Mouse (Mus musculus): ENCODE data around the gene Ltbp3.

Gene Ltbp3

DNA sequence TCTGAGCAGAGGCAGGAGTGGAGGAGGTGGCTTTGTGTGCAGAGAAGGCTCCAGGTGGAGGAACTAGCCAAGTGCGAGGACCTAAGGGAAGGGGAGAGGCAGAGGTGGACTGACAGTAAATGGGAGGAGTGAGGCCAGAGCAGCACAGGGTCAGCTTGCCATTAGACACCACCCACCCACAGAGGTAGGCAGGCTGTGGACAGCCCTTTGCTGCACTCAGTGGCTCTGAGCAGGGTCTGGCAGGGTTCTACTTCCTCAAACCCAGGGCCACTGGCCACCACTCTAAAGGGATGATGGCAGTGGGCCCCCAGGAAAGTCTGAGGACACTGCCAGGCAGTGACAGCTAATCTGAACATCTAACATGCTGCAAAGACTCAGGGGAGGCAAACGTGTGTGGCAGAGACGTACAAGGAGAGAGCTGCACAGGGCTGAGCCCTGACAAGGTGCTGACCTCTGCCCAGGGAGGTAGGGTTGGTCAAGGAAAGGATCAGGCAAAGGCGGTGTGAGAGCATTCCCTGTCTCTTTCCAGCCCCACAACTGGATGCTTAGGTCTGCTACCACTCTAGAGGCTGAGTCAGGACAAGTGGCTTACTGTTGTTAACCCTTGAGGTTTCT, 16.7 kb upstream of the Ltbp3 start:
- no peak for DNase-seq (ENCODE audit: low spot score in 2 of 2)

DNA sequence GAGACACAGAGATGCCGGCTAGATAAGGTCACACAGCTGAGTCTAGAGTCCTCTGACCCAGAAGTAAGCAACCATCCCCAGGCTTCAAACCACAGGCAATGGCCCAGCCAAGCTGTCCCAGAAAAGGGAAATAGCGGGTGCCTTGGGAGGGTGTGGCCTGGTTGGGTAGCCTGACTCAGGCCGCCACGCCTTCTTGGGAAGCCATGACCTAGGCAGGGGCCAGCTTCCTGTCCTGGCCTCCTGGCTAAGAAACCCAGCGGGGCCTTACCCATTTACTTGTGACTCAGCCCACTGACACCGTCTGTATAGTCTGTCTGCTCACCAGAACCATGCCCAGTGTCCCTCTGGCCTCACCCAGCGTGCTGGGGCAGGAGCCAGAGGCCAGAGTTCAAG, 16.2 kb upstream of the Ltbp3 start:
- DNase-seq (ENCODE audit: low spot score in 2 of 2) = peak; percentile 68 to 72

DNA sequence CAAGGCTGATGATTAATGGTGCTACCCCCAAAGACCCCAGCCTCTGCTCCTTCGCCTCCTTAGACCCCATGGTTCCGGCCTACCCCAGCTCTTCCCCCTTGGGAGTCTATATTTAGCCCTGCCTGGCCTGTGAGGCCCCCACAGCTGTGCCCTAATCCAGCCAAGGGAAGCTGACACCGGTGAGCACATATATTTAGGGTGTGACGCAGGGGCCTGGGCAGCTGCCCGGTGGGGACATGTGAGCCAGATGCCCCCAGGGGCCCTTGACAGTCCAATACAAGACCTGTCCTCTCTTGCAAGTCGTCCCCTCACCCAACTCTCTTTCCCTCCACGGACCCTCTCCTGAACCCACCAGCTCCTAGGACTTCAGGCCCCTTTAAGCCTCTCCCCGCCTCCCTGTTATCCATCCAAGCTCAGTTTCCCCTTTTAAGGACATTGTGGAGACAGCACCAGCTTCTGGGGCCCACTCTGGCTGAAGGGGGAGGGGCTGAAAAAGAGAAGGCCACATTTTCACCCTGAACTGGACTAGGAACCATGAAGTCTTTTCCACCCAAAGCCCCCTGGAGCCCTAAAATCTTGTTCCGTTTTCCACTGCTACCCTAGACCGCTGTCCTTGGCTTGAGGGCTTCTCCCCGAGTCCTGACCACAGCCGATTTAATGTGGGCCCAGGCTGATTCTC, 15.5 kb upstream of the Ltbp3 start:
- DNase-seq (ENCODE audit: low spot score in 2 of 2) = no peak

DNA sequence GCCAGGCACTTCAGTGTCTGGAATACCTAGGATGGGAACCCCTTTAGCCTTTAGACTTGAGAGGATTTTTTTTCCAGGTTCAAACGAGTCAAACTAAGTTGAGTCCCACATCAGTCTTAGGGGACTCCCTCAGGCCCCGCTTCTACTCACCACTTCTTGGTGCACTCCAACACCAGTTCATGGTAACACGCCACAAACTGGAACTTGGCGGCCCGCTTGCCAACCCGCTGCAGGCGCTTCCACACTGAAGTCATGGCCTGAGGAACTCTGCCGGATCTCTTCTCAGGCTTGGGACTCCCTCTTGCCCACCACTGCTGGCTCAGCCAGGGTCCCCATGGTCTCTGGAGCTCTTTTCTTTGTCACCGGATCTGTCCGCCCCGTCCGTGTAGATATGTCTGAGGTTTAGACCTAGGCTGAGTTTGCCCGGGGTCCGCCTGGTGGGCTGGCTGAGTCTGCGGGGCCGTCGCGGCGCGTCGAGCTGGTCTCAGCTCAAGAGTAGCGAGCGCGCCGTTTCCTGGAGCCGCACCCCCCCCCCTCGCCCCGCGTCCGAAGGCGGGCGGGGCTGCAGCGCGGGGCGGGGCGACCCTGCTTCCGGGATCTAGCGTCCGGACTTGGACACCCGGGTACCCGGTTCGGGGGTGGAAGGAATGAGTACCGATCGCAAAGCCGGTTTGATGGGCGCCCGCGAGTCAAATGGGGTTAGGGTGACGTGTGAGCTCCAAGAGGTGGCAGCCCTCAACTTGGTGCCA, 14.8 kb upstream of the Ltbp3 start, which contains the start of gene Ehbp1l1:
Ehbp1l1 (minus strand) TSS at position 551 of the 749 bp plus-strand sequence.
- peak; percentile 73 to 76 for DNase-seq (ENCODE audit: low spot score in 2 of 2)

DNA sequence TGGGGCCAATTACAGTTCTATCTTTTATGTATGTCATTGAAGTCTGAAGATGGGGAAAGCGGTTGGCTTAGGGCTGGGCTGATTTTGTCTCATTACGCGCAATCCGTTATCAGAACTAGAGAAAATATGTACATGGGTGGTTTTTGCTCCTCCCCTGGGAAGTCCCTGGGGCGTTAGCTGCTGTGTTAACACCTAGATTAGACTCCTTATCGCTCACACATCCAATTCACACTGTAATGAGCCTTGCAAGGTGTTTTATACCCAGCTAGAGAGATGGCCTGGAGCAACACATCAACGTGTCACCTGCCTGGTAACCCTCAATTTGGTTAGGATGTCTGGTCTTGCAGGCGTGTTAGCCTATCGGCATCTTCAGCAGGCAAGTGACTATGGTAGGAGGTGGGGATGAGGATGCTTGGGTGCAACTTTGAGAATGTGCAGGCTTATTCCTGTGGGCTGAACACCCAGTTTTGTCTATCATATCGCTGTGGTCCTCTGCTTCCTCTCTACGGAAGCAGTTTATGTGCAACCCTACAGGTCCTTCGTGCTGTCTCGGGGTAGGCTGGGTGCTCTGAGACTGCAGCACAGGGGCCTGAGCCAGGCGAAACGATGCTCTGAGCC, 13.6 kb upstream of the Ltbp3 start:
- no peak for DNase-seq (ENCODE audit: low spot score in 2 of 2)

DNA sequence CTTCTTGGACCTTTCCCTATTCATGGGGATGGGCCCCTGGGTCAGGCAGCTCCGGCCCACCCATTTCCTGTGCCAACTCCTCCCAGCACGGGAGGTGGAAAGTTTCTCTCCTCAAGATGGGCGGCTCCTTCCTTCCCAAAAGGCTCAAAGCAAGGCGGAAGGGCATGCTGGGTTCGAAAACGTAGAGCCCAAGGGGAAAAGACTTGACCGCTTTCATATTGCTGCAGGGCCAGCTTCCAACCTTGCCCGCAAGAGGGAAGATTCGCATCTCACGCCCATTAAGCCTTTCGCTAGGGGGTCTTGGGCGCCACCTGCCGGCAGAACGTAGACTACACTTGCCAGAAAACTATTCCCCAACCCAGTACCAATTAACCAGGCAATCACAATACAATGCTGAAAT, 13.0 kb upstream of the Ltbp3 start:
- peak; percentile 89 to 95 for DNase-seq (ENCODE audit: low spot score in 2 of 2)

DNA sequence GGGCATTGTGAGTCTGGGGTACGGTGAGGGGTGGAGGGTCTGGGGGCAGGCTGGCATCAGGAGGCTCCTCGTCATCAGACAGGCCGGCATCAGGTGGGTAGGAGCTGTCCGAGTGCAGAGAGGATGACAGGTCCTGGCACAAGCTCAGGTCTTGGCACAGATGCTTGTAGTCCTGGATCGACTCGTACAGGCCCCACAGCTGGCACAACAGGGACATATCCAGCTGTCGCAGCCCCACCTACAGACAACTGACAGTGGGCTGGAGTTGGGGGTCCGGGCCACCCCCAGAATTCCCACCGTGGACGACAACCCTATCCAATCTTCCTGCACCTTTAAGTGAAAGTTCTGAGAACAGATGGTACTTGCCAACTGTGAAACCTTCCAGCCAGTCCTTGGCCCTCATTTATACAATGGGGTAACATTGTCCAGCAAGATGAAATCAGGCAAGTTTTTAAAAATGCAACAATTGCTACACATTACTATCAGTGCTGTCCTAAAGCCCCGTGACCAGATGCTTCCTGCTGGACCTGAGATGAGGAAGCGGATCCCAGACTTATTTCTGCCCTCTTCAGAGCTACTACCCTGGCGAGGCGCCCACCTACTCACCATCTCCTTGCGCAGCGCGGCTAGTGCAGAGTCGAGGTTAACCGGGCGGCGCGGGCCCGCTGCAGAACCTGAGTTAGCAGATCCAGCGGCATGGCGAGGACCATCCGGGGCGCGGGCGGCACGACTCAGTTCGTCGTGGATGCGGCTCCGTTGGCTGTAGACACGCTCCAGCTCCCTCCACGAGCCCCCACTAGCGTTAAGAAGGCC, 11.9 kb upstream of the Ltbp3 start:
- DNase-seq (ENCODE audit: low spot score in 2 of 2) = no peak

DNA sequence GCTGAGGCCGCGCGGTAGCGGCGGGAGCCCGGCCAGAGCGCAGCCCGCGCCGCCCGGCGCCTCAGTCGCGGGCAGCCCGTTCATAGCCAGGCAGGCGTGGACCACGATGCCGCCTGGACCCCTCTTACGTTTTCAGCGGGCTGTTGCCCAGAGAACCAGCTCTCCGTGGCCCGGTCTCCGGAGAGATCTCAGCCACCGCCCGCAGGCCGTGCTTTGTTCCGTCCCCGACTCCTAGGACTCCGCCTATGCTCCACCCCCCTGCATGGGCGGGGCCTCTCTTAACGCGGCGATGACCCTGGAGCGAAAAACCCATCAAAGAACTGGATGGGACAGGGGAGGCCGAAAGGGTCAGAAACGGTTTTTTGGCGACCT, 11.3 kb upstream of the Ltbp3 start, which contains the start of gene Fam89b:
Fam89b (minus strand) TSS at position 210 of the 372 bp plus-strand sequence.
- peak; percentile 82 to 87 for DNase-seq (ENCODE audit: low spot score in 2 of 2)

DNA sequence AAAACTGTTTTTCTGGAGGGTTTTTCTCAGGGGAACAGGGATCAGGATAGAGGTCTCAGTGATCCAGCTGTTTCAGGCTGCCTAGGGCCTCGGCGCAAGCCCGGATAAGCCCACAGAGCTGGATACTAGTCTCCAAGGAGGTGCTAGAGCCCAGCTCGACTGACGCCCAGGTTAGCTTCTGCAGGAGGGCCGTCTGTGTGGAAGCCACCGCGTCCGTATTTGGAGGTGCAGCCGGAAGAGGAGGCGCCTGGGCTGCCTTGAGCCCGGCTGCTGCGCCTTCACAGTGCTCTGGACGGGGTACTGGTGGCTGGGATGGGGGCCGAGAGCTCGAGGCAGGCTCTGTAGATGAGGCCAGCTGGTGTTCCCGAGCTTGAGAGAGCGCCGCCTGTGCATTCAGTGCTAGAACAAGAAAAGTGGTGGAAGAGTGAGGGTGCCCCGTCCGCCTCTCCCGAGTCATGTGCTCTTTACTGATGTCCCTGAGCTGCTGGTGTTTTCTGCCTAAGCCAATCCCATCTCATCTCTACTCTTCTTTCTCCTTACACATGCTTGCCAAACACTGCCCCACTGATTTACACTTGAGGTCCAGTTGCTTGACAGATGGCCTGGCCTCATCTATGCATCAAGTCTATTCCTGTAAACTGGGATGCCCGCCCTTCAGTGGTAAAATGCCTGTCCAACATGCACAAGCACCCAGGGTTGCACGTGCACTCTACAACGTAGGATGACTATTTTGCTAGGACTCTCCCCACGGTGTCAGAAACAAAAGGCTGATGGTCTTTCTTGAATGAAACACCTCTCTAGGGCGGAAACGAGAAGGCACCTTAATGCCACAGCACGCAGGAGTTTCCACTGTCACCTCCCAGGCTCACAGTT, 10.2 kb upstream of the Ltbp3 start:
- no peak for DNase-seq (ENCODE audit: low spot score in 2 of 2)

DNA sequence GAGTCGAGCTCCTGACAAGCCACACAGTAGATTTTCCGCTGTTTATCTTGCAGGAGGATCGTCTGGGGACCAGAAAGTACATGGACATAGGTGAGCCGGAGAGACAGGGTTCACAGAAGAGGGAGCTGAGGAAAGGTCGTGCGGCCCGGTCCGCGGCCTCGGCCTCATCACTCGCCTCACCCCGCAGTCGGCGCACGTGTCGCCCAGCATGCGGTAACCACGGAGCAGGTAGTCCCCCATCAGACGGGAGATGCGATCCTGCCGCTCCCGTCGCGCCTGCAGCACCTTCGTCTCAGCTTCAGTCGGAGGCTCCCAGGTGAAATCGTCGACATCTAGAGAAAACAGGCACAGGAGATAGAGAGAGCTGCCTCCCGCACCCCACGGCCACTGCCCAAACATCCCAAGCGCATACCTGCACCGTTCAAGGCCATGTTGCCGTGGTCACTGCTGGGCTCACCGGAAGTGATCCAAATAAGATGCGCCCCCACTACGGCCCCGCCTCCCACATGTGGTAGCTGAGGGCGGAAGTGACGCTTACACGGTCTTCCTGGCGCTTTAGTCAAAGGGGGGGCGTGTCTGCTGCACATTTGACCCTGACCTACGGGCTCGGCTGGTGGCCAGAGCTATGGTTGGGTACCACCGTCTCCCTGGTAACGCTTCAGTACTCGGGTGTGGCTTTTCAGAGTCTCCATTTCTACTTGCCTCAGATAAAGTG, 9.3 kb upstream of the Ltbp3 start:
- DNase-seq (ENCODE audit: low spot score in 2 of 2) = peak; percentile 72 to 85

DNA sequence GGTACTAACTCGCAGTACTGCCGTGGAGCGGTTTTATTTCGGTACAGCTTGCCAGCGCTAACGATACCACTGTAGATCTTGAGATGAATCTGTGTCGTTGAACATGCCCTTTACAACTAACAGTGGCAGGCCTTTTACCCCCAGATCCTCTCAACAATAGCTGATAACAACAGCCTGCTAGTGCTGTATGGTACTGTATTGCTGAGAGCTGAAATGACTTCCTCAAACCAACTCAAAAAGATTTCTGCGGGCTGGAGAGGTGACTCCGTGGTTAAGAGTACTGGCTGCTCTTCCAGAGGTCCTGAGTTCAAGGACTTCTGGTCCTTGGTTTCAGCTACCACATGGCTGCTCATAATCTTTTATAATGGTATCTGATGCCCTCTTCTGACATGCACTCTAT, 6.4 kb upstream of the Ltbp3 start:
- DNase-seq (ENCODE audit: low spot score in 2 of 2) = no peak

DNA sequence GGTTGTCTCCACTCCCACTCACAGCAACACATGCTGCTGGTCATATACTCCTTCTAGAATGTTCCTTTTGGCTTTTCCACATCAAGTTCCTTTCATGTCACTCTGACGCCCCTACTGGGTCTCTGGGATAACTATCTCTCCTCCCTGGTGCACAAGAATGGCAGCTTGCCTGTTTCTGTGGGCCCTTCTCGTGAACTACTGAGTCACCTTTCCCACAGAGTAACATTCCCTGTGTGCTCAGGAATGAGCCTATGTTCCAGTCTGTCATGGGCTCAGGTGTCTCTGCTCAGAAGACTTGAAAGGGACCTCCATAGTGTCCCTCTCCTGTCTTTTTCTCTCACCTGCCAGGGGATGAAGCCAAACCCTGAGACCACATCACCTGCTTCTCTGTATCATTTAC, 1.3 kb upstream of the Ltbp3 start:
- DNase-seq (ENCODE audit: low spot score in 2 of 2) = no peak

DNA sequence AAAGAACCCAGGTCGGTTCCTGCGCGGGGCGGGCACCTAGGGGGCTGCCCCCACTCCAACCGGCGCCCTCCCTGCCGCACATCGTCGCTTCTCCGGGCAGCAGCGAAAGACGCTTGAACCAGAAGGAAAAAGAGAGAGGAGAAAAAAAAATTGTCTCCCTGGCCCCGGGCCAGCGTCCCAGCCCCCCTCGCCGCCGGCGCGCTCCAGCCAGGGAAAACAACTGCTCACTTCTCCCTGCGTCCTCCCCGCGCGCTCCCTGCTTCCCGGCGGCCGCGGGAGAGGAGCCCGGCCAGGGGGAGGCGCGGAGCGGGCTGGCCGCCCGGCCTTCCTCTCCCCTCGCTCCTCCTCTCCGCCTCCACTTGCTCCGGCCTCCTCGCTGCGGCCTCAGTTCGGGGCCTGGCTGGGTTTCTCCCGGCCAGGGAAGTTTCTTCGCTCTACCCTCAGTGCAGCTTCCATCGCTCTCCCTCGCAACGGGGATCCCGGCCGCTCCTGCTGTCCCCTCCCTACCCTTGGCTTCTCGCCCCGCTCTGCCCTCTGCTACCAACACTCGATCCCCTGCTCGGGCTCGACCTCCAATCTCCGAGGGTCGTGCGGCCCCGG, 1.0 kb downstream of the Ltbp3 start:
- no peak for DNase-seq (ENCODE audit: low spot score in 2 of 2)

DNA sequence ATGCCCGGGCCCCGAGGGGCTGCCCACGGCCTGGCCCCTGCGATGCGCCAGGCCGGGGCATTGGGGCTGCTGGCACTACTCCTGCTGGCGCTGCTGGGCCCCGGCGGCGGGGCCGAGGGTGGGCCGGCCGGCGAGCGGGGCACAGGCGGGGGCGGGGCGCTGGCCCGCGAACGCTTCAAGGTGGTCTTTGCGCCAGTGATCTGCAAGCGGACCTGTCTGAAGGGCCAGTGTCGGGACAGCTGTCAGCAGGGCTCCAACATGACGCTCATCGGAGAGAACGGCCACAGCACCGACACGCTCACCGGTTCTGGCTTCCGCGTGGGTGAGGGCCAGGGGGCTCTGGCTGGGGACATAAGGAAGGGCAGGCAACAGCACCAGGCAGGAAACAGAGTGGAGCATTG, 1.5 kb downstream of the Ltbp3 start:
- DNase-seq (ENCODE audit: low spot score in 2 of 2) = no peak

DNA sequence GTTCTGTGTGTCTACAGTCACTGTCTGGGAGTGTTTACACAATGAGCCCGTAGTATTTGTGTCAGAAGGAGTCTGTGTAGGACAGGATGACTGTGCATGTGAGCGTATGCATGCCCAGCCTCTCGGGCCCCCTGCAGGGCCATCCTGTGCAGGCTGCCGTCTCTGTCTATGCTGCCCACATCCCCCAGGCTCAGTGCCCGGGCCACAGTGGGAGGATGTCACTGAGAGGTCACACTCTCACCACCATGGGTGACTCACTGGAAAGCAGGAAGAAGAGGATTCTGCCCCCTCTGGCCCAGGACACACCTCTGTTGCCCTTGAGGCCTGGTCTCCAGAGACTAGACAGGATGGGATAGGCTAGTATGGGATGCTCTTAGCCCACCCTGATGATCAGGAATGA, 2.9 kb downstream of the Ltbp3 start:
- no peak for DNase-seq (ENCODE audit: low spot score in 2 of 2)

DNA sequence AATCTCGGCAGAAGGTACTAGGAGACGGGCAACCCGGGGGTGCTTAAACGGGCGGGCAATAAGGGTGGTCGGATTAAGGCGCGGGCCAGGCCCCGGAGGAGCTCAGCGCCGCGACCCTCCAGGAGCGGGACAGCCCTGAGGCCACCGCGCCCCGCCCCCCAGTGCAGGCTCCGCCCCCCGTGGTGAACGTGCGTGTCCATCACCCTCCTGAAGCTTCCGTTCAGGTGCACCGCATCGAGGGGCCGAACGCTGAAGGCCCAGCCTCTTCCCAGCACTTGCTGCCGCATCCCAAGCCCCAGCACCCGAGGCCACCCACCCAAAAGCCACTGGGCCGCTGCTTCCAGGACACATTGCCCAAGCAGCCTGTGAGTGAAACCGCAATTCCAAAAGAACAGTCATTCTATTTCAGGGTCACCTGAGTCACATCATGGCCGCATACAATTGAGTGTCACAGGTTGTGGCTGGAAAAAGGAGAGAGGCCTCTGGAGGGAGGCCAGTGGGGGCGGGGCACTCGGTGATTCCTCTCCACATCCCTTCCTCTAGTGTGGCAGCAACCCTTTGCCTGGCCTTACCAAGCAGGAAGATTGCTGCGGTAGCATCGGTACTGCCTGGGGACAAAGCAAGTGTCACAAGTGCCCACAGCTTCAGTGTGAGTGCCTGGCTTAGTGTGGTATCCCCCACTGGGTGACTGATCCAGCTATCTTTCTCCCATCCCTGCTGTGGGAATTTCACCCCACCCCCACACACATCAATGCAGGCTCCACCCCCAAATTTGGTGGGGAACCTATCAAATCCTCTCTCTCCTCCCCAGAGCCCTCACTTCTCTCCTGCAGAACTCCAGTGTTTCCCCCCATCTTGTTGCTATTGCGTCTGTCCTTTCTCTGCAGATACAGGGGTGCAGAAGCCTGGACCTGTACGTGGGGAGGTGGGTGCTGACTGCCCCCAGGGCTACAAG, 5.3 kb downstream of the Ltbp3 start:
- DNase-seq (ENCODE audit: low spot score in 2 of 2) = no peak

DNA sequence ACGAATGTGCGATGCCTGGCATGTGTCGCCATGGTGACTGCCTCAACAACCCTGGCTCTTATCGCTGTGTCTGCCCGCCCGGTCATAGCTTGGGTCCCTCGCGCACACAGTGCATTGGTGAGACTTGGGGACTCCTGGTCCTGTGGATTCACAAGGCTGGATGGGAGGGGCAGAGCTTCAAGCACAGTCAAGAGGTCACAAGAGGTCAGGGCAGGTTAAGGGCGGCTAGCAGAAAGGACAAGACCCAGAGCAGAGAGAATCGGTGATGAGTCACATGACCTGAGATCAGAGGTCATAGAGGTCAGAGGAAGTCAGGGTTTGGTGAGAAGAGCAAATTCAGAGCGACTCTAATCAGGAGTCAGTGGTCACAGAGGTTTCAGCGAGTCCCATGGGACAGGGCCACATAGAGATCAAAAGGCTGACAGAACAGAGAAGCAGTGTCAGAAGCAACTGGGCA, 6.2 kb downstream of the Ltbp3 start:
- DNase-seq (ENCODE audit: low spot score in 2 of 2) = no peak

DNA sequence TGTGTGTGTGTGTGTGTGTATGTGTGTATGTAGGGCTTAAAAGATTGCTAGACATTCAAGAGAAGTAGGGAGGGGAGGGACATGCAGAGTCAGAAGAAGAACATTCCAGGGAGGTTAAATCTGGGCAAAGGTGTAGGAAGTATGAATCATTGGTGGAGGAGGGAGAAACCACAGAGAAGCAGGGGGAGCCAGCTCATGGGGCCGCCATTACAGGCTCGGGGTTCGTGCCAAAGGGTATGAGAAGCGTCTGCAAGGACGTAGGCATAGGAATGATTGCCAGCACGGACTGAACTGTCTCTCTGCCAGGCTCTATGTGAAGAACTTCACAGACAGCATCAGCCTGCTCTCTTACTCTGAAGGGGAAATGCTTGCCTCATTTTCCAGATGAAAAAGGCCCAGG, 8.8 kb downstream of the Ltbp3 start:
- no peak for DNase-seq (ENCODE audit: low spot score in 2 of 2)

Data from spleen, postnatal 14 days (tissue).